Mouse (Mus musculus) myocyte (in vitro differentiated cells): ENCODE results near the gene Xbp1.

Experiments
- MAX ChIP-seq: IDR thresholded peaks from one replicate; pipeline ENCODE4 v1.6.1; 2011; ENCODE audit warnings: low read depth, mild to moderate bottlenecking, control low read depth
- POLR2A ChIP-seq: IDR thresholded peaks from one replicate; pipeline ENCODE4 v1.6.1; 2011; ENCODE audit warnings: low read depth, mild to moderate bottlenecking, control low read depth, moderate library complexity; ENCODE audit not compliant: insufficient read length
- POLR2AphosphoS2 ChIP-seq: IDR thresholded peaks from one replicate; pipeline ENCODE4 v1.6.1; 2011; ENCODE audit warnings: low read depth, control low read depth; ENCODE audit not compliant: insufficient read length
- SRF ChIP-seq: IDR thresholded peaks from one replicate; pipeline ENCODE4 v1.6.1; 2011; ENCODE audit warnings: low read depth; ENCODE audit not compliant: control insufficient read depth, insufficient read length
- TCF12 ChIP-seq: IDR thresholded peaks from one replicate; pipeline ENCODE4 v1.6.1; 2011; ENCODE audit warnings: mild to moderate bottlenecking, control low read depth; ENCODE audit not compliant: poor library complexity, insufficient read depth, severe bottlenecking
- USF1 ChIP-seq: IDR thresholded peaks from one replicate; pipeline ENCODE4 v1.6.1; 2011; ENCODE audit warnings: low read depth, mild to moderate bottlenecking, control low read depth, moderate library complexity

DNA sequence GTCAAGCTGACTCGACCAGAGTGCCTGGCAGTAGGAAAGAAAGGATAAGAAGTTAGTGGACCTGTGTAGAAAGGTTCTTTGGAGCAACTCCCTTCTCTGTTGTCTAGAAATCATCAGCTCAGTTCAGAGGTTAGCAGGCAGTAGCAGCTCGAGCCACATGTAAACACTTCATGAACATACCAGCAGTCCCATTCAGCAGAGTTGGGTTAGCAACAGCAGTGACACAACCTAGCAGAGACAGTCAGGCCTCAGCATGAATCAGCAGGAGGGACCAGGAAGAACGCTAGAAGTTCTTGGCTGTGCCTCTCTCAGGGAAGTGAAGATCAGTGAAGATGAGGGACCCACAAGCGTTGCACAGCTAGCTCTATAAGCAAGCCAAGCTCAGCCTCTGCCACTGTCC, 25.0 kb downstream of the Xbp1 start:
- no peak for TF ChIP-seq MAX
- TF ChIP-seq TCF12, result no peak
- no peak for TF ChIP-seq POLR2A
- TF ChIP-seq POLR2AphosphoS2, result no peak
- TF ChIP-seq SRF, result no peak
- no peak for TF ChIP-seq USF1
